Mouse (Mus musculus): ENCODE data around the gene Marveld1.

The Marveld1 gene

GRCm38 (mm10) chr19:42176841-42177240, 29.6 kb downstream of the Marveld1 start:
- DNase-seq, result no peak

- DNase-seq, result no peak
These were observed 30.3 kb downstream of the Marveld1 start for GRCm38 (mm10) chr19:42177461-42177860.

- peak; percentile 36 for DNase-seq
These were observed 32.2 kb downstream of the Marveld1 start for GRCm38 (mm10) chr19:42179356-42179755.

GRCm38 (mm10) chr19:42182673-42183072, 35.5 kb downstream of the Marveld1 start:
- peak; percentile 41 for DNase-seq

DNA sequence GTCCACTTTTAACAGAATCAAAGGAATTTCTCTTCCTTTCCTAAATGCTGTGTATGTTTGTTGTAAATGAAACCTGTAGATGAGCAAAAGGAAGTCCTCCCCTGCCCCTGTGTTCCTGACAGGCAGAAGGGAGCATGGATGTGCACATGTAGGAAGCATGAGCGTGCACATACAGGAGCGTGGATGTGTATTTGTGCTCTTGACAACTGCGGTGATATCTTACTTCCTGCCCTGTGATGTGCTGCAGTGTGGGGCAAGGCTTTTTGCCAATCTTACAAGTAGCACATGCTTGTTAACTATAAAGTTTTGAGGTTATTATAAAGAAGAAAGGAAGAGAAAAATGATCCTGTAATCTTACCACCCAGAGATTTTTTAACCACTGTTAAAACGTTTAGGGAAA, 42.5 kb downstream of the Marveld1 start:
- DNase-seq, result no peak

- peak; percentile 71 for DNase-seq
These were observed 43.3 kb downstream of the Marveld1 start for GRCm38 (mm10) chr19:42190494-42190893.

- no peak for DNase-seq
These were observed 46.1 kb downstream of the Marveld1 start for GRCm38 (mm10) chr19:42193311-42193710.

DNA sequence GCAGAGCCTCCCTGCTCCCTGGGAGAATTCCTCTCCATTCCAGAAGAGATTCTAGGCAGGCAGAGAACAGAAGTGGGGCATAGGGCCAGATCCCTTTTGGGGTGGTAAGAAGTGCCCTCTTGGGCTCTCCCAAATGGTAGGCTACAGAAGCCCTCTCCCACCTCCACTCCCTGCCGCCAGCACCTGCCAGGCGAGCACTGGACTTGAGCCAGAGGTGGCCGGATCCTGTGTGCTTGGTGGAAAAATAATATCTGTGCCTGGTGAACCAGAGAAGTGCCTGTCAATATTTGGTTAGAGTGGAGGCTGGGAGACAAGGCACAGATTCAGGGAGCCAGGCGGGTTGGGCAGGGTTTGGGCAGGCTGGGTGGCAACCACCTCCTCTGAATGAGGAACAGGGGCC, 49.2 kb downstream of the Marveld1 start:
- no peak for DNase-seq

DNA sequence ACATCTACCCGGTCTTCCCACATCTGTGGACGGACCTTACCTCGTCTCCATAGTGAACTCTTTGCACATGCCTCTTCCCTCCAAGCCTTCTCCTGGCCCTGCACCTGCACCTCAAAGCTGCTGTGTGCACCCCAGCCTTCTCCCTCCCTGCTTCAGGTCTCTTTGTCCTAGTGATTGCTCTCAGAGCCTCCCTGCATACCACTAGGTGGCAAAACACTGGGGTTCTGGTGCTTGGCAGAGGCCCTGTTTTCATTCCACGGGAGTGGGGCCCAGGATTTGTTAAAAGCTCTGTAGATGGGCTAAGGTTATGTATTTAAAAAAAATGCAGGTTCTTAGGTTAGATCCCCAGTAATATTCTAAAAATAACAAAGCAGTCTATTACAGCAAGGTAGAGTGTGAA, 49.9 kb downstream of the Marveld1 start:
- no peak for DNase-seq

DNA sequence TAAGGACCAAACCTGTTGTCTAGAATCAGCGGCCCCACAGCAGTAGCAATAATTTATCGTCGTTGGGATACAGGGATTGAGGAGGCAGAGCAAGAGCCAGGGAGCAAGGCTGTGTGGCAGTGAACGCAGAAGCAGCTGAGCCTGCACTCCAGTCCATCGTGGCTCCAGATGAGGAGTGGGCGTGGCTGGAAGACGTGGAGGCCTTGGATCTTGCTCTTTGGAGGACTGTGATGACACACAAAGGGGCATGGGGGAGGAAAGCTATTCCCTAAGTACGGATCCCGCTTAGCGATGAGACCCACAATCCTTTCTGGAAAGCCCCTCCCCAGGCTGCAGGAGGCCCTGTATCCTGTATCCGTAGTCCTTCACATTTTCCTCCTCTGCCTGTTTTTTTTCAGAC, 50.8 kb downstream of the Marveld1 start:
- no peak for DNase-seq

All from retina, postnatal 1 day (tissue).